Mouse (Mus musculus) neural tube, embryonic 12.5 days (tissue): Measurements from ENCODE around the gene Mthfs. TPM values are rescaled to one million over a fixed set of nuclear protein-coding genes. Genes with fewer than 3 reads are reported as not detected.

ENCODE experiments used
- ATAC-seq: fragments of 200-750 bp; cut with Nextera tagmentation; 2 replicates; pipeline ENCODE4 v1.8.0; 2017; ENCODE audit warnings: low read depth, mild to moderate bottlenecking, moderate TSS enrichment, moderate library complexity; ENCODE audit not compliant: low FRiP score
- H3K27ac ChIP-seq: fragments of 300-500 bp; sonication (generic); 2 replicates; pipeline ENCODE4 v1.5.1; 2016
- H3K27me3 ChIP-seq: fragments of 300-500 bp; sonication (generic); replicated peaks from 2 replicates; pipeline ENCODE4 v1.6.1; 2016; ENCODE audit warnings: mild to moderate bottlenecking
- H3K36me3 ChIP-seq: fragments of 300-500 bp; sonication (generic); 2 replicates; pipeline ENCODE4 v1.6.1; 2016; ENCODE audit warnings: mild to moderate bottlenecking
- H3K4me1 ChIP-seq: fragments of 300-500 bp; sonication (generic); 2 replicates; pipeline ENCODE4 v1.6.1; 2016
- H3K4me2 ChIP-seq: fragments of 300-500 bp; sonication (generic); replicated peaks from 2 replicates; pipeline ENCODE4 v1.6.1; 2016; ENCODE audit warnings: mild to moderate bottlenecking
- H3K4me3 ChIP-seq: fragments of 300-500 bp; sonication (generic); 2 replicates; pipeline ENCODE4 v1.5.1; 2016
- H3K9ac ChIP-seq: fragments of 300-500 bp; sonication (generic); 2 replicates; pipeline ENCODE4 v1.6.1; 2016; ENCODE audit warnings: mild to moderate bottlenecking
- H3K9me3 ChIP-seq: fragments of 300-500 bp; sonication (generic); 2 replicates; pipeline ENCODE4 v1.6.1; 2016; ENCODE audit warnings: mild to moderate bottlenecking
- WGBS: fragments of 180-500 bp; shearing (Covaris S2); methylation state at CpG from one replicate; pipeline ENCODE4 v1.1.7; 2016; 5-methylcytosine and 5-hydroxymethylcytosine counted together
- polyA plus RNA-seq: library from polyadenylated mRNA; unstranded; fragments of >200 nt; fragmentation: Nextera tagmentation; extraction: Ambion mirVana; gene quantifications from 2 replicates; pipeline ENCODE4 v1.2.1, GENCODE M21; 2016

The Mthfs gene
- polyA plus RNA-seq, 1 experiment from 2014 or later: 18.0 TPM

- Histone ChIP-seq H3K9ac (no peak overlapping the region), H3K4me1 (no peaks in the 10 kb centered on the region), H3K4me3 (no peak overlapping the region), H3K27me3 (no peaks in the 10 kb centered on the region), H3K27ac (no peak overlapping the region), H3K9me3 (no peaks in the 10 kb centered on the region), H3K4me2 (no peak overlapping the region), H3K36me3 (no peaks in the 10 kb centered on the region)
- peak; percentile 72 for ATAC-seq
- WGBS: 70% methylated on average over 7 of the region's 7 CpGs
These were observed 98.1 kb downstream of the Mthfs start for GRCm38 (mm10) chr9:89308357-89309194.

GRCm38 (mm10) chr9:89309195-89309535, 98.7 kb downstream of the Mthfs start:
- Histone ChIP-seq H3K36me3 (no peaks in the 10 kb centered on the region), H3K9ac (no peak overlapping the region), H3K9me3 (no peaks in the 10 kb centered on the region), H3K4me1 (no peaks in the 10 kb centered on the region), H3K27ac (no peak overlapping the region), H3K27me3 (no peaks in the 10 kb centered on the region), H3K4me2 (no peak overlapping the region), H3K4me3 (no peak overlapping the region)
- 87% methylated on average over 2 of the region's 2 CpGs for WGBS
- 0 out of 2 replicates have a peak, but pooled peaks have one; percentile 31 for ATAC-seq

GRCm38 (mm10) chr9:89311649-89312048, 101.2 kb downstream of the Mthfs start:
- Histone ChIP-seq H3K4me1 (no peaks in the 10 kb centered on the region), H3K9ac (no peak overlapping the region), H3K27me3 (no peaks in the 10 kb centered on the region), H3K4me3 (no peak overlapping the region), H3K9me3 (no peaks in the 10 kb centered on the region), H3K36me3 (no peaks in the 10 kb centered on the region), H3K27ac (no peak overlapping the region), H3K4me2 (no peak overlapping the region)
- ATAC-seq: no peak
- WGBS: 76% methylated on average over 2 of the region's 2 CpGs

GRCm38 (mm10) chr9:89373731-89374130, 163.3 kb downstream of the Mthfs start:
- WGBS: 74% methylated on average over 1 of the region's 1 CpGs
- Histone ChIP-seq H3K36me3 (no peaks in the 10 kb centered on the region), H3K27ac (no peak overlapping the region), H3K9me3 (no peaks in the 10 kb centered on the region), H3K4me3 (no peak overlapping the region), H3K4me2 (no peak overlapping the region), H3K9ac (no peak overlapping the region), H3K27me3 (no peaks in the 10 kb centered on the region), H3K4me1 (no peaks in the 10 kb centered on the region)
- ATAC-seq: no peak

- no peak for ATAC-seq
- 85% methylated on average over 4 of the region's 4 CpGs for WGBS
- Histone ChIP-seq H3K36me3 (no peaks in the 10 kb centered on the region), H3K9ac (no peak overlapping the region), H3K27me3 (no peaks in the 10 kb centered on the region), H3K9me3 (no peaks in the 10 kb centered on the region), H3K4me1 (no peaks in the 10 kb centered on the region), H3K4me2 (no peak overlapping the region), H3K4me3 (no peak overlapping the region), H3K27ac (no peak overlapping the region)
These were observed 164.2 kb downstream of the Mthfs start for GRCm38 (mm10) chr9:89374650-89375049.

GRCm38 (mm10) chr9:89403031-89403430, 192.6 kb downstream of the Mthfs start:
- ATAC-seq: no peak

More at GRCm38 (mm10) chr9:89403031-89403430, 192.6 kb downstream of the Mthfs start:
- Histone ChIP-seq H3K27me3 (no peaks in the 10 kb centered on the region), H3K4me3 (no peak overlapping the region), H3K9ac (no peak overlapping the region), H3K27ac (no peak overlapping the region), H3K36me3 (no peaks in the 10 kb centered on the region), H3K4me1 (no peaks in the 10 kb centered on the region), H3K9me3 (no peaks in the 10 kb centered on the region), H3K4me2 (no peak overlapping the region)
- 100% methylated on average over 1 of the region's 1 CpGs for WGBS

Other genes with a start within 250 kb of the Mthfs start
- gene Trim43b, start 117.8 kb upstream of the Mthfs start, polyA plus RNA-seq: not detected in 2 replicates
- 1.0 TPM in 1 of 2 replicates, not detected in the other for gene Bcl2a1b, start 11.5 kb upstream of the Mthfs start, polyA plus RNA-seq
- 0.70 TPM in 1 of 2 replicates, not detected in the other for gene Gm29094, start 11.3 kb upstream of the Mthfs start, polyA plus RNA-seq